In genomic region chr2:4509739-4510138, GRCm38 (mm10) we compare ENCODE assay signal across 10 mouse cellular contexts.
DNase-seq lines count a peak whose midpoint lies in the region; ATAC-seq and TF ChIP-seq lines count a peak whose summit lies in the region.
"Had no signal": no experiment of that assay in that cellular context is flagged by ENCODE, and none has a peak within 500 bp of the region (broad histone marks: within the 10 kb centered on the region; RNA-seq: fewer than 3 reads in every experiment).

No protein-coding gene starts in this region.

- H3K9ac ChIP-seq in hindbrain, embryonic 13.5 days = no peak overlapping the region
- H3K9ac ChIP-seq in hindbrain, embryonic 12.5 days = no peak overlapping the region
- no peak overlapping the region for H3K9ac ChIP-seq in intestine, postnatal 0 days (ENCODE audit: low read depth, low read length)
- H3K9ac ChIP-seq in liver, embryonic 13.5 days = no peak overlapping the region

- WGBS in hindbrain, embryonic 13.5 days = 59% methylated on average over 5 of the region's 5 CpGs
- 77% methylated on average over 5 of the region's 5 CpGs for WGBS in hindbrain, embryonic 12.5 days
- WGBS in intestine, postnatal 0 days = 28% methylated on average over 5 of the region's 5 CpGs
- WGBS in liver, embryonic 13.5 days (ENCODE audit: insufficient replicate concordance) = 58% methylated on average over 5 of the region's 5 CpGs

- peak overlapping the region; percentile 63 for H3K27ac ChIP-seq in hindbrain, embryonic 13.5 days
- no peak overlapping the region; the same call in 1 of the 2 replicates for H3K27ac ChIP-seq in hindbrain, embryonic 12.5 days
- H3K27ac ChIP-seq in intestine, postnatal 0 days (ENCODE audit: low read depth, low read length) = peak overlapping the region; percentile 37
- no peak overlapping the region for H3K27ac ChIP-seq in liver, embryonic 13.5 days

- H3K36me3 ChIP-seq in hindbrain, embryonic 13.5 days = peaks cover 27% of the 10 kb centered on the region
- H3K36me3 ChIP-seq in hindbrain, embryonic 12.5 days = peaks cover 22% of the 10 kb centered on the region
- H3K36me3 ChIP-seq in intestine, postnatal 0 days (ENCODE audit: control insufficient read depth, insufficient read depth) = no peaks in the 10 kb centered on the region
- H3K36me3 ChIP-seq in liver, embryonic 13.5 days = no peaks in the 10 kb centered on the region

- no peaks in the 10 kb centered on the region for H3K27me3 ChIP-seq in hindbrain, embryonic 13.5 days
- no peaks in the 10 kb centered on the region for H3K27me3 ChIP-seq in hindbrain, embryonic 12.5 days
- no peaks in the 10 kb centered on the region for H3K27me3 ChIP-seq in intestine, postnatal 0 days (replicated peaks; ENCODE audit: control insufficient read depth, insufficient read depth, low read length)
- no peaks in the 10 kb centered on the region; the same call in 1 of the 2 replicates for H3K27me3 ChIP-seq in liver, embryonic 13.5 days

- no peak for ATAC-seq in hindbrain, embryonic 13.5 days (ENCODE audit: low FRiP score)
- no peak for ATAC-seq in hindbrain, embryonic 12.5 days (ENCODE audit: low FRiP score)
- ATAC-seq in intestine, postnatal 0 days = peak; percentile 33; the same call in 1 of the 2 replicates
- ATAC-seq in liver, embryonic 13.5 days (ENCODE audit: low read depth) = peak; percentile 27; the same call in 1 of the 2 replicates

- TF ChIP-seq CTCF in brain, embryonic 14.5 days (IDR thresholded peaks at IDR 0.05; ENCODE audit: borderline replicate concordance, extremely low read depth, insufficient read depth, insufficient read length) = no peak
- TF ChIP-seq CTCF in intestine, postnatal 0 days (IDR thresholded peaks at IDR 0.05; ENCODE audit: low read depth) = no peak

- TF ChIP-seq POLR2A in brain, embryonic 14.5 days (IDR thresholded peaks at IDR 0.05; ENCODE audit: borderline replicate concordance, extremely low read depth, insufficient read depth, insufficient read length, poor library complexity, severe bottlenecking) = no peak

- H3K4me3 ChIP-seq in hindbrain, embryonic 13.5 days = no peak overlapping the region
- H3K4me3 ChIP-seq in hindbrain, embryonic 12.5 days = no peak overlapping the region
- H3K4me3 ChIP-seq in intestine, postnatal 0 days (ENCODE audit: low read depth, low read length) = 0 out of 2 replicates have a peak overlapping the region, but pooled peaks have one; percentile 3
- H3K4me3 ChIP-seq in liver, embryonic 13.5 days (replicated peaks) = no peak overlapping the region

- no peaks in the 10 kb centered on the region for H3K9me3 ChIP-seq in hindbrain, embryonic 13.5 days
- no peaks in the 10 kb centered on the region for H3K9me3 ChIP-seq in hindbrain, embryonic 12.5 days (replicated peaks)
- H3K9me3 ChIP-seq in intestine, postnatal 0 days (ENCODE audit: control insufficient read depth) = no peaks in the 10 kb centered on the region
- no peaks in the 10 kb centered on the region for H3K9me3 ChIP-seq in liver, embryonic 13.5 days (replicated peaks)

- no peak overlapping the region for H3K4me2 ChIP-seq in hindbrain, embryonic 13.5 days
- no peak overlapping the region for H3K4me2 ChIP-seq in hindbrain, embryonic 12.5 days (replicated peaks)
- peak overlapping the region; percentile 51 for H3K4me2 ChIP-seq in intestine, postnatal 0 days (replicated peaks; ENCODE audit: low read depth)
- H3K4me2 ChIP-seq in liver, embryonic 13.5 days = peak overlapping the region; percentile 15

- peaks cover 36% of the 10 kb centered on the region for H3K4me1 ChIP-seq in hindbrain, embryonic 13.5 days (replicated peaks)
- peaks cover 13% of the 10 kb centered on the region for H3K4me1 ChIP-seq in hindbrain, embryonic 12.5 days
- 0 out of 2 replicates have a peak, but pooled peaks cover 5% of the 10 kb centered on the region for H3K4me1 ChIP-seq in intestine, postnatal 0 days (replicated peaks; ENCODE audit: control insufficient read depth, insufficient read depth, low read length)
- peaks cover 5% of the 10 kb centered on the region; the same call in 1 of the 2 replicates for H3K4me1 ChIP-seq in liver, embryonic 13.5 days (replicated peaks)

- DNase-seq in brain, embryonic 14.5 days (ENCODE audit: low read depth) = peak; percentile 34
- DNase-seq in liver, embryonic 13.5 days = no peak
- DNase-seq in thymus, postnatal 25 days = no peak
- no peak for DNase-seq in testis, postnatal 10 days (ENCODE audit: low spot score)
- no peak for DNase-seq in adrenal gland, postnatal 25 days
- DNase-seq: adrenal gland, adult 2 months; gastrocnemius, postnatal 36 days had no signal

Comparison
In these comparisons a context has a peak if more than half of its experiments do, and no peak if none do; other contexts are left out.
1. H3K27ac ChIP-seq: peak in hindbrain, embryonic 13.5 days (single experiment) and intestine, postnatal 0 days (single experiment); none in hindbrain, embryonic 12.5 days (single experiment) and liver, embryonic 13.5 days (single experiment).
2. ATAC-seq: peak in intestine, postnatal 0 days (single experiment) and liver, embryonic 13.5 days (single experiment); none in hindbrain, embryonic 13.5 days (single experiment) and hindbrain, embryonic 12.5 days (single experiment).
3. H3K4me2 ChIP-seq: peak in intestine, postnatal 0 days (single experiment) and liver, embryonic 13.5 days (single experiment); none in hindbrain, embryonic 13.5 days (single experiment) and hindbrain, embryonic 12.5 days (single experiment).